Comparison of ENCODE assay signal across 8 mouse cellular contexts in genomic region chr2:49755054-49755453, GRCm38 (mm10). TPM values are rescaled to one million over a fixed set of nuclear protein-coding genes. Genes with fewer than 3 reads are reported as not detected.
DNase-seq lines count a peak whose midpoint lies in the region.

No protein-coding gene starts in this region.

- DNase-seq in cerebellum, postnatal 10 days, result peak; percentile 60 to 71
- no peak for DNase-seq in cerebellum, adult 8-10 months
- peak; percentile 63 to 77 for DNase-seq in right cerebral cortex, postnatal 10 days (ENCODE audit: low spot score in 2 of 2)
- DNase-seq in right cerebral cortex, postnatal 14 days, result no peak
- peak; percentile 54 to 80 for DNase-seq in left cerebral cortex, postnatal 25 days (ENCODE audit: low spot score in 2 of 2)
- DNase-seq in thymus, postnatal 36 days, result peak; percentile 30 to 35
- DNase-seq in layer of hippocampus, postnatal 25 days (ENCODE audit: extremely low spot score in 1 of 2, low spot score in 1 of 2), result no peak
- DNase-seq in gastrocnemius, postnatal 14 days, result no peak

- intact Hi-C loops in left cerebral cortex, postnatal 25 days (cut with DNase I), result no loop called here
- intact Hi-C loops in gastrocnemius, postnatal 14 days (cut with DNase I; ENCODE audit: low total_unique reads), result no loop called here

RNA-seq across cellular contexts. Expression of gene Lypd6b, which starts 32.4 kb away (rescaled TPM):
- total RNA-seq in left cerebral cortex, postnatal 25 days (2021), result 1 to 10 TPM; 8.1 to 8.6 TPM
- 1 to 10 TPM; 4.2 to 4.3 TPM for total RNA-seq in layer of hippocampus, postnatal 25 days (2021)
- not detected for total RNA-seq in gastrocnemius, postnatal 14 days (2021)

Comparison
In these comparisons a context has a peak if more than half of its experiments do, and no peak if none do; other contexts are left out.
1. DNase-seq: peak in cerebellum, postnatal 10 days (2 of 2), right cerebral cortex, postnatal 10 days (2 of 2), left cerebral cortex, postnatal 25 days (2 of 2) and thymus, postnatal 36 days (2 of 2); none in cerebellum, adult 8-10 months (single experiment), right cerebral cortex, postnatal 14 days (single experiment), layer of hippocampus, postnatal 25 days (0 of 2) and gastrocnemius, postnatal 14 days (single experiment).
2. RNA of gene Lypd6b, which starts 32.4 kb away (total RNA-seq): 8.1 to 8.6 TPM in left cerebral cortex, postnatal 25 days and 4.2 to 4.3 TPM in layer of hippocampus, postnatal 25 days; not detected in gastrocnemius, postnatal 14 days; every median in the first group is over 4 times any median in the second.